Mouse (Mus musculus) forebrain, embryonic 10.5 days (tissue): ENCODE results near the gene Tspan31. TPM values are rescaled to one million over a fixed set of nuclear protein-coding genes. Genes with fewer than 3 reads are reported as not detected.
A peak's percentile ranks its signal among the peaks of the same experiment; 100 is the strongest.

Source experiments
- DNase-seq: peaks from one replicate; pipeline ENCODE4 v3.0.0-alpha.2; 2017; ENCODE audit warnings: low spot score; ENCODE audit errors: extremely low spot score
- H3K27ac ChIP-seq: fragments of 300-500 bp; sonication (generic); 2 replicates; pipeline ENCODE4 v1.5.1; 2016; ENCODE audit warnings: mild to moderate bottlenecking
- H3K27me3 ChIP-seq: fragments of 300-500 bp; sonication (generic); 2 replicates; pipeline ENCODE4 v1.6.1; 2016; ENCODE audit warnings: mild to moderate bottlenecking; ENCODE audit not compliant: poor library complexity, severe bottlenecking
- H3K36me3 ChIP-seq: fragments of 300-500 bp; sonication (generic); replicated peaks from 2 replicates; pipeline ENCODE4 v1.6.1; 2016; ENCODE audit warnings: mild to moderate bottlenecking, moderate library complexity
- H3K4me1 ChIP-seq: fragments of 300-500 bp; sonication (generic); 2 replicates; pipeline ENCODE4 v1.6.1; 2016
- H3K4me3 ChIP-seq: fragments of 300-500 bp; sonication (generic); 2 replicates; pipeline ENCODE4 v1.5.1; 2016; ENCODE audit warnings: mild to moderate bottlenecking, moderate library complexity
- H3K9me3 ChIP-seq: fragments of 300-500 bp; sonication (generic); 2 replicates; pipeline ENCODE4 v1.6.1; 2016; ENCODE audit warnings: mild to moderate bottlenecking, moderate library complexity
- WGBS: fragments of 180-500 bp; shearing (Covaris S2); methylation state at CpG from one replicate; pipeline ENCODE4 v1.1.7; 2016; 5-methylcytosine and 5-hydroxymethylcytosine counted together
- polyA plus RNA-seq: library from polyadenylated mRNA; unstranded; fragments of >200 nt; fragmentation: Nextera tagmentation; extraction: Ambion mirVana; gene quantifications from 2 replicates; pipeline ENCODE4 v1.2.1, GENCODE M21; 2016

Tspan31 gene
- polyA plus RNA-seq: 188 and 190 TPM in 2 replicates

DNA sequence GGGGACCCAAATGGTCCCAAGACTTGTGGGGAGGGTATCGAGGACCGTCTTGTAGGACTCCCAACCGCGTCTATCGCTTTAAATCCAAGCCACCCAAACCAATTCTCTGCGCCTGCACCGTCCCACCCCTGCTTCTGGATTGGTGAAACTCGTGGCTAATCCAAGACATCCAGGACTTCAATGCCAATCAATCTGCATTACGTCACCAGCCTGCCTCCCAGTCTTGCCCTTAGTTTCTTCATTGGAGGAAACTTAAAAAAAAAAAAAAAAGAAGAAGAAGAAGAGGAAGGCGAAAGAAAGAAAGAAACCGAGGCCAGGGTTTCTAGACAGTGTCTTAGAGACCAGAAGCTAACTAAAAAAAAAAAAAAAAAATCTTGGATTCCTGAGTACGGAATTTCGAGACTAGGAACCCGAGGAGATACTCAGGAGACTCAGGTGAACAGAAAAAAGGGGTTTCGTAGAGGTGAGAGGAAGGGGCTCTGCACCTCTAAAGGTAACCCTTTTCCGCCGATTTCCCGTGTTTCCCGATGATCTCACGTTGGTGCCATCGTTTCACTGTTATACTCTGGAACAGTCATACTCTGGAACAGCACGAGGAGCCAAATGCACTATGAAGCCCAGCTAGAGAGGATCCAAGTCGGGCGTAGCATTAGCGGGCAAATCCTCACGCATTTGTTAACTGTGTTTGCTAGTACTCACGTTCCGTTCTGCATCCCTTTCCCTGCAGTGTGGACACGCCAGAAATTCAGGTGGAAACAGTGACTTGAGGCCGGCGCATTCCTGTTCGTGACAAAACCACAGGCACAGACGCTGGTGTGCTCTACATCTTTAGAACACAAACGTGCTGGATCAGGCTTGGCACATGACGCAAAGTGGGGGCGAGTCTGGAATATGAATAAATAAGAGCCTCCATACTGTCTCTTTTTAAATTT, at the start of gene Tspan31:
TSS of gene Tspan31 (minus strand) at position 75 of the 932 bp plus-strand sequence.
- H3K27me3 ChIP-seq: peaks cover 6% of the 10 kb centered on the region; the same call in 1 of the 2 replicates
- 4% methylated on average over 36 of the region's 36 CpGs for WGBS
- H3K36me3 ChIP-seq: peaks cover 34% of the 10 kb centered on the region
- no peaks in the 10 kb centered on the region for H3K9me3 ChIP-seq
- H3K4me3 ChIP-seq: peak within 1 kb of the TSS; percentile 66
- peak; percentile 92 for DNase-seq
- H3K4me1 ChIP-seq: peaks cover 51% of the 10 kb centered on the region
- H3K27ac ChIP-seq: peak within 1 kb of the TSS; percentile 92

- WGBS: 94% methylated on average over 10 of the region's 10 CpGs
- H3K4me1 ChIP-seq: peaks cover 29% of the 10 kb centered on the region
- DNase-seq: no peak
- H3K4me3 ChIP-seq: peak overlapping the region; percentile 8; the same call in 1 of the 2 replicates
- no peaks in the 10 kb centered on the region for H3K9me3 ChIP-seq
- H3K27me3 ChIP-seq: no peaks in the 10 kb centered on the region
- H3K36me3 ChIP-seq: peaks cover 42% of the 10 kb centered on the region
- no peak overlapping the region for H3K27ac ChIP-seq
These were observed 49.2 kb upstream of the Tspan31 start for GRCm38 (mm10) chr10:127119229-127119628.

GRCm38 (mm10) chr10:127118470-127118869, 48.4 kb upstream of the Tspan31 start:
- no peak for DNase-seq
- peaks cover 42% of the 10 kb centered on the region for H3K36me3 ChIP-seq

GRCm38 (mm10) chr10:127115068-127115467, 45.0 kb upstream of the Tspan31 start:
- Histone ChIP-seq H3K27ac (no peak overlapping the region), H3K4me3 (no peak overlapping the region), H3K36me3 (peaks cover 55% of the 10 kb centered on the region), H3K4me1 (peaks cover 4% of the 10 kb centered on the region), H3K9me3 (no peaks in the 10 kb centered on the region), H3K27me3 (no peaks in the 10 kb centered on the region)
- DNase-seq: no peak
- WGBS: 86% methylated on average over 2 of the region's 2 CpGs

More at GRCm38 (mm10) chr10:127118470-127118869, 48.4 kb upstream of the Tspan31 start:
- 93% methylated on average over 11 of the region's 11 CpGs for WGBS
- Histone ChIP-seq H3K9me3 (no peaks in the 10 kb centered on the region), H3K27ac (no peak overlapping the region), H3K4me1 (peaks cover 29% of the 10 kb centered on the region), H3K27me3 (no peaks in the 10 kb centered on the region), H3K4me3 (no peak overlapping the region)

DNA sequence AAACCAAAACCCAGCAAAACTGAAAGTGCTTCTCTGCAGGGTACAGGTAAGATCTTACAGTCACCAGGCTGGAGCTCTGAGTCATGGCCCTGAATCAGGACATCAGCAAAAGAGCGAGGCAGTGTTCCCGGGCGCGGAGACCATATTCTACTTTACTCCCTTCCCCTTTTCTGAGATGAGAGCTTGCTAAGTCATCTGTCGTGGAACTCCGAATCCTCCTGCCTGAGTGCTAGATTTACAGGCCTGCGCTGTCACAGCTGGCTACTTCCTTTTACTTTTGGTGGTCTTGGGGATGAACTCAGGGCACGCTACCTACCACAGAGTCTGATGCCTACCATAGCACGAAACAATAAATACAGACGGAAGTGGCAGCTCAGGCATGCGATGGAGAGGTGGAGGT, 44.3 kb upstream of the Tspan31 start:
- H3K4me3 ChIP-seq: no peak overlapping the region
- no peak overlapping the region for H3K27ac ChIP-seq
- WGBS: 93% methylated on average over 11 of the region's 11 CpGs
- H3K9me3 ChIP-seq: no peaks in the 10 kb centered on the region
- H3K36me3 ChIP-seq: peaks cover 54% of the 10 kb centered on the region
- H3K27me3 ChIP-seq: no peaks in the 10 kb centered on the region
- no peak for DNase-seq
- H3K4me1 ChIP-seq: no peaks in the 10 kb centered on the region

GRCm38 (mm10) chr10:127111001-127111887, 41.2 kb upstream of the Tspan31 start:
- no peaks in the 10 kb centered on the region for H3K4me1 ChIP-seq
- H3K36me3 ChIP-seq: peaks cover 33% of the 10 kb centered on the region
- DNase-seq: no peak
- no peak overlapping the region for H3K4me3 ChIP-seq
- H3K27ac ChIP-seq: no peak overlapping the region
- WGBS: 91% methylated on average over 15 of the region's 15 CpGs
- H3K27me3 ChIP-seq: no peaks in the 10 kb centered on the region
- H3K9me3 ChIP-seq: no peaks in the 10 kb centered on the region

GRCm38 (mm10) chr10:127108262-127108583, 38.2 kb upstream of the Tspan31 start:
- no peak for DNase-seq
- 88% methylated on average over 3 of the region's 3 CpGs for WGBS
- Histone ChIP-seq H3K9me3 (no peaks in the 10 kb centered on the region), H3K27ac (no peak overlapping the region), H3K36me3 (peaks cover 38% of the 10 kb centered on the region), H3K4me3 (no peak overlapping the region), H3K4me1 (no peaks in the 10 kb centered on the region), H3K27me3 (no peaks in the 10 kb centered on the region)

- H3K36me3 ChIP-seq: peaks cover 33% of the 10 kb centered on the region
- no peaks in the 10 kb centered on the region for H3K9me3 ChIP-seq
- 92% methylated on average over 16 of the region's 16 CpGs for WGBS
- no peak overlapping the region for H3K4me3 ChIP-seq
- H3K4me1 ChIP-seq: no peaks in the 10 kb centered on the region
- H3K27ac ChIP-seq: no peak overlapping the region
- no peaks in the 10 kb centered on the region for H3K27me3 ChIP-seq
- no peak for DNase-seq
These were observed 37.6 kb upstream of the Tspan31 start for GRCm38 (mm10) chr10:127107563-127108261.

DNA sequence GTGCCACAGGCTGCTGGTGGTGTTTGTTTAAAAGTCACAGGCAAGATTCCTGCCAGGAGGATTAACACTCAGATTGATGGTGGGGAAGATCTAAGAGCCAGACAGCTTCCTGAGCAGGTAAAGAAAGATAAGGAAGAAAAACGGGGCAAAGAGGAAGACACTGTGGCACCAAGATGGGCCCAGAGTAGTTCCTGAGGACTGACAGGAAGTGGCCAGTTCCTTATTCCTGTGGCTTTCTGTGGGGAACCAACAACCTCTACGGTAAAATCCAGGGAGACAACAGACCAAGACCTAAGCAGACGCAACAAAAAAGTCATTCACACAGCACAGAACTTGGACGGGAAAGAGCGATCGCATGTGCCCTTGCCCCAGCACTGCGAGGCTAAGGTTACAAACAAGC, 33.6 kb upstream of the Tspan31 start:
- DNase-seq: no peak
- H3K36me3 ChIP-seq: peaks cover 42% of the 10 kb centered on the region
- no peaks in the 10 kb centered on the region for H3K9me3 ChIP-seq
- H3K27ac ChIP-seq: no peak overlapping the region
- H3K27me3 ChIP-seq: no peaks in the 10 kb centered on the region
- H3K4me1 ChIP-seq: no peaks in the 10 kb centered on the region
- no peak overlapping the region for H3K4me3 ChIP-seq
- WGBS: 87% methylated on average over 7 of the region's 7 CpGs

GRCm38 (mm10) chr10:127101151-127101550, 31.1 kb upstream of the Tspan31 start:
- no peaks in the 10 kb centered on the region for H3K9me3 ChIP-seq
- no peak overlapping the region for H3K4me3 ChIP-seq
- peaks cover 55% of the 10 kb centered on the region for H3K36me3 ChIP-seq
- no peaks in the 10 kb centered on the region for H3K4me1 ChIP-seq
- no peak for DNase-seq
- 91% methylated on average over 6 of the region's 6 CpGs for WGBS
- no peak overlapping the region for H3K27ac ChIP-seq
- H3K27me3 ChIP-seq: no peaks in the 10 kb centered on the region

DNA sequence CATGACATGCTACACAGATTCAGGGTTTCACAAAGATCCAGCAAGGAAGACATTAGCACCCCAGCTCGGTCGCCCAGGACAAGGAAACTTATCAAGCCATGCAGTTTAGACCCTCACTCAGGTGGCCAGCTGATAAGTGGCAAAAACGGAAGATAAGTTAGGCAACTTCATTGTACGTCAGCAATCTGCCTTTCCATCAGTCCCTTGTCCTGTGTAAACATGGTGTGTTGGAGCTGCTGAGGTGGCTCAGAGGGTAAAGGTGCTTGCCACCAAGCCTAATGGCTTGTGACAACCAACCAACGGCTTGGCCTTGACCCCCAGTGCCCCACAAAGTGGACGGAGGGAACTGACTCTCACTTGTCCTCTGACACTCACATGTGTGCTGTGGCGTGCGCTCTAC, 30.4 kb upstream of the Tspan31 start:
- no peaks in the 10 kb centered on the region for H3K4me1 ChIP-seq
- H3K36me3 ChIP-seq: peaks cover 58% of the 10 kb centered on the region
- WGBS: 90% methylated on average over 8 of the region's 8 CpGs
- no peaks in the 10 kb centered on the region for H3K9me3 ChIP-seq
- no peak overlapping the region for H3K27ac ChIP-seq
- H3K27me3 ChIP-seq: no peaks in the 10 kb centered on the region
- no peak overlapping the region for H3K4me3 ChIP-seq
- DNase-seq: no peak

DNA sequence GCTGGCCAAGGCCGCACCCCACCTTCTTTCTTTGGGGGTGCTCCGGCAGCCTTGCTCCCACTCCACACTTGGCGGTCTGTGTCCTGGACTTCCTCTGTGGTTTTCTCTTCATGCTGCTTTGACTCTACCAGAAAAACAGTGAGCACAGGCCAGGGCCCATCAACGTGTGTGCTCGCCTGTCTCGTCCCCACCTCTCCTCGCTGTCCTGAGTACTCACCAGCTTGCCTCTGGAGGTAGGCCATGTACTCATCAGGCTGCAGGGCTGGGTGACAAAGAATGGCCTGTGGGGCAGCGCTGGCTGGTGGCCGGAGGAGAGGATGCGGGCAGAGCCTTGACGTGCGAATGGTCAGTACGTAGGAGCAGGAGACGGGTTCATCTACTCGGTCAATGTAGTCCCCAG, 29.8 kb upstream of the Tspan31 start:
- 93% methylated on average over 15 of the region's 15 CpGs for WGBS
- Histone ChIP-seq H3K4me1 (no peaks in the 10 kb centered on the region), H3K36me3 (peaks cover 59% of the 10 kb centered on the region), H3K27ac (no peak overlapping the region), H3K4me3 (no peak overlapping the region), H3K9me3 (no peaks in the 10 kb centered on the region), H3K27me3 (no peaks in the 10 kb centered on the region)
- no peak for DNase-seq
